Mouse (Mus musculus) c-Kit-positive CD71-negative TER-119-negative erythroid progenitor cells, embryonic 14.5 days (primary cell): ENCODE data around the gene Crybg3.
"Not testable (repeated sequence)": the region's sequence is repeated elsewhere in the genome, so short reads cannot be mapped to it uniquely, and the experiment has no call there.

Experiments used
- DNase-seq: peaks from one replicate; pipeline ENCODE4 v3.0.0-alpha.2; 2013; ENCODE audit warnings: low read depth

Crybg3 gene

GRCm38 (mm10) chr16:59531243-59531642 is 69.5 kb downstream of the Crybg3 start:
- DNase-seq = no peak

- no peak for DNase-seq
These were observed 71.2 kb downstream of the Crybg3 start for GRCm38 (mm10) chr16:59529570-59529969.

- no peak for DNase-seq
These were observed 73.8 kb downstream of the Crybg3 start for GRCm38 (mm10) chr16:59526939-59527338.

GRCm38 (mm10) chr16:59521752-59522423 is 78.9 kb downstream of the Crybg3 start:
- no peak for DNase-seq

GRCm38 (mm10) chr16:59517447-59518219 is 83.1 kb downstream of the Crybg3 start:
- DNase-seq = peak; percentile 44

- no peak for DNase-seq
These were observed 83.8 kb downstream of the Crybg3 start for GRCm38 (mm10) chr16:59516965-59517364.

- DNase-seq = no peak
These were observed 85.6 kb downstream of the Crybg3 start for GRCm38 (mm10) chr16:59515169-59515568.

- no peak for DNase-seq
These were observed 90.9 kb downstream of the Crybg3 start for GRCm38 (mm10) chr16:59509830-59510229.

- no peak for DNase-seq
These were observed 101.6 kb downstream of the Crybg3 start for GRCm38 (mm10) chr16:59499180-59499579.

GRCm38 (mm10) chr16:59497947-59498346 is 102.8 kb downstream of the Crybg3 start:
- DNase-seq = no peak

- DNase-seq = no peak
These were observed 107.6 kb downstream of the Crybg3 start for GRCm38 (mm10) chr16:59493199-59493598.

GRCm38 (mm10) chr16:59487975-59488548 is 112.7 kb downstream of the Crybg3 start:
- no peak for DNase-seq

- DNase-seq = no peak
These were observed 113.5 kb downstream of the Crybg3 start for GRCm38 (mm10) chr16:59487239-59487638.

- no peak for DNase-seq
These were observed 122.8 kb downstream of the Crybg3 start for GRCm38 (mm10) chr16:59477955-59478354.

GRCm38 (mm10) chr16:59474788-59475187 is 126.0 kb downstream of the Crybg3 start:
- DNase-seq = peak; percentile 48

GRCm38 (mm10) chr16:59472546-59472945 is 128.2 kb downstream of the Crybg3 start:
- no peak for DNase-seq

- DNase-seq = peak; percentile 49
These were observed 129.0 kb downstream of the Crybg3 start, which contains the start of gene Riox2 for GRCm38 (mm10) chr16:59471637-59472278. Riox2 (plus strand) TSS chr16:59471775.

- no peak for DNase-seq
These were observed 130.9 kb downstream of the Crybg3 start for GRCm38 (mm10) chr16:59469846-59470245.

- DNase-seq = no peak
These were observed 136.8 kb downstream of the Crybg3 start for GRCm38 (mm10) chr16:59463973-59464372.

GRCm38 (mm10) chr16:59463567-59463966 is 137.2 kb downstream of the Crybg3 start:
- no peak for DNase-seq

- DNase-seq = not testable (repeated sequence)
These were observed 141.4 kb downstream of the Crybg3 start for GRCm38 (mm10) chr16:59459259-59459861.

GRCm38 (mm10) chr16:59451813-59452212 is 149.0 kb downstream of the Crybg3 start:
- no peak for DNase-seq
